Mouse (Mus musculus) kidney, embryonic 16.5 days (tissue): Measurements from ENCODE around the gene Msh6. TPM values are rescaled to one million over a fixed set of nuclear protein-coding genes. Genes with fewer than 3 reads are reported as not detected.
"Not testable (repeated sequence)": the region's sequence is repeated elsewhere in the genome, so short reads cannot be mapped to it uniquely, and the experiment has no call there.

Source experiments
- ATAC-seq: fragments of 200-750 bp; cut with Nextera tagmentation; 2 replicates; pipeline ENCODE4 v1.8.0; 2017; ENCODE audit warnings: moderate TSS enrichment; ENCODE audit not compliant: low FRiP score, low TSS enrichment
- H3K27ac ChIP-seq: fragments of 300-500 bp; sonication (generic); 2 replicates; pipeline ENCODE4 v1.5.1; 2014; ENCODE audit warnings: low read length
- H3K27me3 ChIP-seq: fragments of 300-500 bp; sonication (generic); 2 replicates; pipeline ENCODE4 v1.6.1; 2014; ENCODE audit warnings: low read length, control low read depth, mixed read lengths; ENCODE audit not compliant: insufficient read depth
- H3K36me3 ChIP-seq: fragments of 300-500 bp; sonication (generic); 2 replicates; pipeline ENCODE4 v1.6.1; 2014; ENCODE audit warnings: low read length, control low read depth, mixed read lengths; ENCODE audit not compliant: insufficient read depth
- H3K4me1 ChIP-seq: fragments of 300-500 bp; sonication (generic); 2 replicates; pipeline ENCODE4 v1.6.1; 2014; ENCODE audit warnings: low read length, control low read depth, mixed read lengths; ENCODE audit not compliant: insufficient read depth
- H3K4me2 ChIP-seq: fragments of 300-500 bp; sonication (generic); replicated peaks from 2 replicates; pipeline ENCODE4 v1.6.1; 2014; ENCODE audit warnings: low read depth, low read length
- H3K4me3 ChIP-seq: fragments of 300-500 bp; sonication (generic); 2 replicates; pipeline ENCODE4 v1.5.1; 2014; ENCODE audit warnings: mild to moderate bottlenecking, low read length
- H3K9ac ChIP-seq: fragments of 300-500 bp; sonication (generic); replicated peaks from 2 replicates; pipeline ENCODE4 v1.6.1; 2014; ENCODE audit warnings: low read length
- H3K9me3 ChIP-seq: fragments of 300-500 bp; sonication (generic); 2 replicates; pipeline ENCODE4 v1.6.1; 2016; ENCODE audit warnings: low read length, control low read depth
- WGBS: fragments of 180-500 bp; shearing (Covaris S2); extraction: QIAGEN DNeasy Blood & Tissue Kit; methylation state at CpG from one replicate; pipeline ENCODE4 v1.1.7; 2014; 5-methylcytosine and 5-hydroxymethylcytosine counted together
- polyA plus RNA-seq: library from polyadenylated mRNA; unstranded; fragments of >200 nt; fragmentation: Nextera tagmentation; extraction: Ambion mirVana; gene quantifications from 2 replicates; pipeline ENCODE4 v1.2.1, GENCODE M21; 2015

Msh6 gene
- polyA plus RNA-seq, 1 experiment from 2014 or later: 61.9 TPM

- not testable (repeated sequence) for H3K27me3 ChIP-seq, H3K4me2 ChIP-seq, H3K27ac ChIP-seq, ATAC-seq, H3K4me3 ChIP-seq, H3K9ac ChIP-seq, H3K9me3 ChIP-seq
- Histone ChIP-seq H3K4me1 (peaks cover 24% of the 10 kb centered on the region), H3K36me3 (peaks cover 21% of the 10 kb centered on the region)
- WGBS: 89% methylated on average over 1 of the region's 1 CpGs
Measured at GRCm38 (mm10) chr17:87979696-87980095, 4.8 kb downstream of the Msh6 start.

- Histone ChIP-seq H3K4me2 (no peak overlapping the region), H3K4me1 (peaks cover 11% of the 10 kb centered on the region; the same call in 1 of the 2 replicates), H3K4me3 (no peak overlapping the region), H3K9ac (no peak overlapping the region), H3K9me3 (no peaks in the 10 kb centered on the region), H3K27me3 (no peaks in the 10 kb centered on the region), H3K36me3 (peaks cover 38% of the 10 kb centered on the region), H3K27ac (no peak overlapping the region)
- 89% methylated on average over 3 of the region's 3 CpGs for WGBS
- no peak for ATAC-seq
Measured at GRCm38 (mm10) chr17:87982112-87982511, 7.2 kb downstream of the Msh6 start.

- H3K27ac ChIP-seq: no peak overlapping the region
- 33% methylated on average over 4 of the region's 4 CpGs for WGBS
- H3K36me3 ChIP-seq: peaks cover 40% of the 10 kb centered on the region
- no peak for ATAC-seq
- peaks cover 2% of the 10 kb centered on the region; the same call in 1 of the 2 replicates for H3K4me1 ChIP-seq
- no peak overlapping the region for H3K4me2 ChIP-seq
- H3K9ac ChIP-seq: no peak overlapping the region
- H3K4me3 ChIP-seq: no peak overlapping the region
- H3K27me3 ChIP-seq: no peaks in the 10 kb centered on the region
- H3K9me3 ChIP-seq: no peaks in the 10 kb centered on the region
Measured at GRCm38 (mm10) chr17:87983313-87983712, 8.5 kb downstream of the Msh6 start.

- Histone ChIP-seq H3K36me3 (peaks cover 47% of the 10 kb centered on the region), H3K27me3 (no peaks in the 10 kb centered on the region), H3K27ac (no peak overlapping the region), H3K9me3 (no peaks in the 10 kb centered on the region), H3K4me1 (no peaks in the 10 kb centered on the region), H3K4me3 (no peak overlapping the region), H3K4me2 (no peak overlapping the region), H3K9ac (no peak overlapping the region)
- WGBS: 91% methylated on average over 20 of the region's 20 CpGs
- no peak for ATAC-seq
Measured at GRCm38 (mm10) chr17:87984440-87985214, 9.8 kb downstream of the Msh6 start.

GRCm38 (mm10) chr17:87985916-87986315 is 11.1 kb downstream of the Msh6 start:
- no peak for ATAC-seq
- H3K4me1 ChIP-seq: no peaks in the 10 kb centered on the region
- no peak overlapping the region for H3K4me2 ChIP-seq
- no peaks in the 10 kb centered on the region for H3K27me3 ChIP-seq
- H3K36me3 ChIP-seq: peaks cover 50% of the 10 kb centered on the region
- no peak overlapping the region for H3K9ac ChIP-seq
- no peak overlapping the region for H3K4me3 ChIP-seq
- no peak overlapping the region for H3K27ac ChIP-seq
- H3K9me3 ChIP-seq: no peaks in the 10 kb centered on the region
- WGBS: 86% methylated on average over 8 of the region's 8 CpGs

GRCm38 (mm10) chr17:87987507-87987906 is 12.6 kb downstream of the Msh6 start:
- no peaks in the 10 kb centered on the region for H3K4me1 ChIP-seq
- ATAC-seq: no peak

GRCm38 (mm10) chr17:87992154-87992553 is 17.3 kb downstream of the Msh6 start:
- 88% methylated on average over 3 of the region's 3 CpGs for WGBS
- Histone ChIP-seq H3K27ac (no peak overlapping the region), H3K36me3 (peaks cover 59% of the 10 kb centered on the region), H3K9me3 (no peaks in the 10 kb centered on the region), H3K4me1 (no peaks in the 10 kb centered on the region), H3K27me3 (no peaks in the 10 kb centered on the region), H3K4me2 (no peak overlapping the region), H3K9ac (no peak overlapping the region), H3K4me3 (no peak overlapping the region)
- no peak for ATAC-seq

More at GRCm38 (mm10) chr17:87987507-87987906, 12.6 kb downstream of the Msh6 start:
- H3K27me3 ChIP-seq: no peaks in the 10 kb centered on the region
- WGBS: 82% methylated on average over 6 of the region's 6 CpGs
- no peak overlapping the region for H3K9ac ChIP-seq
- no peak overlapping the region for H3K27ac ChIP-seq
- no peak overlapping the region for H3K4me3 ChIP-seq
- H3K4me2 ChIP-seq: no peak overlapping the region
- H3K36me3 ChIP-seq: peaks cover 57% of the 10 kb centered on the region
- H3K9me3 ChIP-seq: no peaks in the 10 kb centered on the region

GRCm38 (mm10) chr17:87993338-87993737 is 18.5 kb downstream of the Msh6 start:
- Histone ChIP-seq H3K27me3 (no peaks in the 10 kb centered on the region), H3K9me3 (no peaks in the 10 kb centered on the region), H3K36me3 (peaks cover 61% of the 10 kb centered on the region), H3K4me3 (no peak overlapping the region), H3K9ac (no peak overlapping the region), H3K4me1 (no peaks in the 10 kb centered on the region), H3K27ac (no peak overlapping the region), H3K4me2 (no peak overlapping the region)
- 89% methylated on average over 1 of the region's 1 CpGs for WGBS
- no peak for ATAC-seq

- Histone ChIP-seq H3K9ac (no peak overlapping the region), H3K9me3 (no peaks in the 10 kb centered on the region), H3K27me3 (no peaks in the 10 kb centered on the region), H3K4me1 (no peaks in the 10 kb centered on the region), H3K4me3 (no peak overlapping the region), H3K4me2 (no peak overlapping the region), H3K27ac (no peak overlapping the region), H3K36me3 (peaks cover 52% of the 10 kb centered on the region)
- no peak for ATAC-seq
- 84% methylated on average over 4 of the region's 4 CpGs for WGBS
Measured at GRCm38 (mm10) chr17:87997808-87998207, 22.9 kb downstream of the Msh6 start.

- ATAC-seq: no peak
Measured at GRCm38 (mm10) chr17:88004892-88005291, 30.0 kb downstream of the Msh6 start.

More at GRCm38 (mm10) chr17:88004892-88005291, 30.0 kb downstream of the Msh6 start:
- peaks cover 49% of the 10 kb centered on the region for H3K36me3 ChIP-seq
- H3K9ac ChIP-seq: no peak overlapping the region
- no peak overlapping the region for H3K27ac ChIP-seq
- WGBS: 92% methylated on average over 1 of the region's 1 CpGs
- no peak overlapping the region for H3K4me2 ChIP-seq
- H3K27me3 ChIP-seq: no peaks in the 10 kb centered on the region
- no peak overlapping the region for H3K4me3 ChIP-seq
- H3K9me3 ChIP-seq: no peaks in the 10 kb centered on the region
- H3K4me1 ChIP-seq: no peaks in the 10 kb centered on the region
